Mouse (Mus musculus) liver, embryonic 11.5 days (tissue): ENCODE measurements around the gene Clec2g. TPM values are rescaled to one million over a fixed set of nuclear protein-coding genes. Genes with fewer than 3 reads are reported as not detected.

Experiments
- ATAC-seq: fragments of 200-750 bp; cut with Nextera tagmentation; replicated peaks from 2 replicates; pipeline ENCODE4 v1.8.0; 2017; ENCODE audit warnings: moderate number of reproducible peaks, mild to moderate bottlenecking, moderate TSS enrichment, moderate library complexity; ENCODE audit not compliant: low FRiP score
- DNase-seq: peaks from one replicate; pipeline ENCODE4 v3.0.0-alpha.2; 2017; ENCODE audit warnings: low spot score
- H3K27ac ChIP-seq: fragments of 300-500 bp; sonication (generic); 2 replicates; pipeline ENCODE4 v1.5.1; 2014; ENCODE audit warnings: mild to moderate bottlenecking, low read depth, low read length, control low read depth
- H3K27me3 ChIP-seq: fragments of 300-500 bp; sonication (generic); replicated peaks from 2 replicates; pipeline ENCODE4 v1.6.1; 2014; ENCODE audit warnings: low read length, mixed read lengths; ENCODE audit not compliant: control insufficient read depth, insufficient read depth
- H3K36me3 ChIP-seq: fragments of 300-500 bp; sonication (generic); 2 replicates; pipeline ENCODE4 v1.6.1; 2014; ENCODE audit warnings: mild to moderate bottlenecking, low read length, moderate library complexity, mixed read lengths; ENCODE audit not compliant: control insufficient read depth, insufficient read depth
- H3K4me1 ChIP-seq: fragments of 300-500 bp; sonication (generic); replicated peaks from 2 replicates; pipeline ENCODE4 v1.6.1; 2014; ENCODE audit warnings: low read length, mixed read lengths; ENCODE audit not compliant: control insufficient read depth, insufficient read depth
- H3K4me2 ChIP-seq: fragments of 300-500 bp; sonication (generic); 2 replicates; pipeline ENCODE4 v1.6.1; 2014; ENCODE audit warnings: mild to moderate bottlenecking, control low read depth, moderate library complexity
- H3K4me3 ChIP-seq: fragments of 300-500 bp; sonication (generic); 2 replicates; pipeline ENCODE4 v1.5.1; 2014; ENCODE audit warnings: low read depth, low read length, control low read depth
- H3K9ac ChIP-seq: fragments of 300-500 bp; sonication (generic); 2 replicates; pipeline ENCODE4 v1.6.1; 2014; ENCODE audit warnings: low read depth, low read length, control low read depth
- H3K9me3 ChIP-seq: fragments of 300-500 bp; sonication (generic); 2 replicates; pipeline ENCODE4 v1.6.1; 2016; ENCODE audit warnings: low read length, inconsistent platforms, mixed read lengths; ENCODE audit not compliant: control insufficient read depth
- WGBS: fragments of 180-500 bp; shearing (Covaris S2); extraction: QIAGEN DNeasy Blood & Tissue Kit; methylation state at CpG from one replicate; pipeline ENCODE4 v1.1.7; 2014; 5-methylcytosine and 5-hydroxymethylcytosine counted together
- microRNA-seq: library from miRNA; unstranded; fragments of <30 nt; microRNA quantifications from one replicate; pipeline ENCODE4, GENCODE M21; 2017; ENCODE audit warnings: borderline number of aligned reads
- polyA plus RNA-seq: library from polyadenylated mRNA; unstranded; fragments of >200 nt; fragmentation: Nextera tagmentation; extraction: Ambion mirVana; gene quantifications from 2 replicates; pipeline ENCODE4 v1.2.1, GENCODE M21; 2014

The Clec2g gene
- polyA plus RNA-seq, 1 experiment from 2014 or later: not detected

- ATAC-seq (no peak), DNase-seq (no peak)
- no peak overlapping the region for H3K4me3 ChIP-seq
- WGBS: 78% methylated on average over 8 of the region's 8 CpGs
- no peak overlapping the region for H3K4me2 ChIP-seq
- H3K27me3 ChIP-seq: no peaks in the 10 kb centered on the region
- H3K4me1 ChIP-seq: no peaks in the 10 kb centered on the region
- no peak overlapping the region for H3K9ac ChIP-seq
- H3K27ac ChIP-seq: no peak overlapping the region
- no peaks in the 10 kb centered on the region for H3K9me3 ChIP-seq
- no peaks in the 10 kb centered on the region for H3K36me3 ChIP-seq
Measured at GRCm38 (mm10) chr6:129027451-129028248, 93.5 kb downstream of the Clec2g start.

GRCm38 (mm10) chr6:129030175-129030824 is 96.1 kb downstream of the Clec2g start:
- Histone ChIP-seq H3K9me3 (no peaks in the 10 kb centered on the region), H3K36me3 (no peaks in the 10 kb centered on the region), H3K9ac (no peak overlapping the region), H3K4me1 (no peaks in the 10 kb centered on the region), H3K4me2 (no peak overlapping the region), H3K4me3 (no peak overlapping the region), H3K27ac (no peak overlapping the region), H3K27me3 (no peaks in the 10 kb centered on the region)
- ATAC-seq: no peak
- 62% methylated on average over 6 of the region's 6 CpGs for WGBS
- DNase-seq: no peak

- Histone ChIP-seq H3K9me3 (no peaks in the 10 kb centered on the region), H3K9ac (no peak overlapping the region), H3K4me1 (no peaks in the 10 kb centered on the region), H3K4me3 (no peak overlapping the region), H3K36me3 (no peaks in the 10 kb centered on the region), H3K27ac (no peak overlapping the region), H3K27me3 (no peaks in the 10 kb centered on the region), H3K4me2 (no peak overlapping the region)
- ATAC-seq (no peak), DNase-seq (no peak)
- whole genome bisulfite sequencing: 79% methylated on average over 2 of the region's 2 CpGs
Measured at GRCm38 (mm10) chr6:129030964-129031363, 96.8 kb downstream of the Clec2g start.

GRCm38 (mm10) chr6:129033397-129033796 is 99.2 kb downstream of the Clec2g start:
- Histone ChIP-seq H3K4me3 (no peak overlapping the region), H3K36me3 (no peaks in the 10 kb centered on the region), H3K4me1 (no peaks in the 10 kb centered on the region), H3K4me2 (no peak overlapping the region), H3K9ac (no peak overlapping the region), H3K27me3 (no peaks in the 10 kb centered on the region), H3K27ac (no peak overlapping the region), H3K9me3 (no peaks in the 10 kb centered on the region)
- DNase-seq: no peak
- WGBS: 69% methylated on average over 2 of the region's 2 CpGs
- ATAC-seq: 0 out of 2 replicates have a peak, but pooled peaks have one; percentile 30

Small RNAs within 50 kb of the gene (microRNA-seq; reads per million reads assigned to microRNA genes)
- gene Gm27336 (not detected), gene Mir7649 (not detected)

Other genes with a start within 250 kb of the Clec2g start
- gene Klrb1, start 211.3 kb upstream of the Clec2g start, polyA plus RNA-seq: not detected in 2 replicates
- gene Klrb1c, start 145.2 kb upstream of the Clec2g start, polyA plus RNA-seq: not detected in 2 replicates
- gene Gm44511, start 108.1 kb upstream of the Clec2g start, polyA plus RNA-seq: not detected in 2 replicates
- not detected in 2 replicates for gene Klrb1b, start 108.0 kb upstream of the Clec2g start, polyA plus RNA-seq
- not detected in 2 replicates for gene Clec2i, start 46.8 kb upstream of the Clec2g start, polyA plus RNA-seq
- gene BC035044, start 43.3 kb upstream of the Clec2g start, polyA plus RNA-seq: 4.7 and 5.3 TPM in 2 replicates
- 0.29 and 0.51 TPM in 2 replicates for gene Klrb1f, start 111.5 kb downstream of the Clec2g start, polyA plus RNA-seq
- not detected in 2 replicates for gene Clec2e, start 166.5 kb downstream of the Clec2g start, polyA plus RNA-seq
- gene Clec2d, start 246.2 kb downstream of the Clec2g start, polyA plus RNA-seq: not detected in 2 replicates